Mouse (Mus musculus) T-helper 2 cell (primary cell): ENCODE data around the gene Oscar.
"Not testable (repeated sequence)": the region's sequence is repeated elsewhere in the genome, so short reads cannot be mapped to it uniquely, and the experiment has no call there.

Source experiments
- in situ Hi-C: fragments of 300-600 bp; cut with MboI, MseI; formaldehyde crosslinking; loops from one replicate; pipeline ENCODE4 v1.15.1; 2025; ENCODE audit warnings: high pct_unique_total_duplicates

The Oscar gene

DNA sequence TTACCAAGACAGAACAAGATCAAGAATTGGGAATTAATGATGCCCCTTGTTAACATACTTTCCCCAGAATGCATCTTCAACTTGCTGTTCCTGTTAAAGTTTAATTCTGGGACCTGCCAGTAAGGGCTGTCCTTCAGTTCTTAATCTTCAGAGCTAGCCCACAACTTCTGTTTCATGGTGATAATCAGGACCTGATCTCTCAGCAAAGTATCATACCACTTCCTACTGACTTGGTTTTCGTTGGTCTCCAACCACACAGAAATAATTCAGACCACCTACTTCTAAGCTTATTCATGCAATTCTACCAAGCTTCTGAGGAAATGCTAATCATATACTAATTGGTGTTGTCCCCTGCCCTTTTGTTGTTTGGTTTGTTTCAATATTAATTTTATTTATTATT, 44.1 kb downstream of the Oscar start:
- in situ Hi-C loops = no loop called here

DNA sequence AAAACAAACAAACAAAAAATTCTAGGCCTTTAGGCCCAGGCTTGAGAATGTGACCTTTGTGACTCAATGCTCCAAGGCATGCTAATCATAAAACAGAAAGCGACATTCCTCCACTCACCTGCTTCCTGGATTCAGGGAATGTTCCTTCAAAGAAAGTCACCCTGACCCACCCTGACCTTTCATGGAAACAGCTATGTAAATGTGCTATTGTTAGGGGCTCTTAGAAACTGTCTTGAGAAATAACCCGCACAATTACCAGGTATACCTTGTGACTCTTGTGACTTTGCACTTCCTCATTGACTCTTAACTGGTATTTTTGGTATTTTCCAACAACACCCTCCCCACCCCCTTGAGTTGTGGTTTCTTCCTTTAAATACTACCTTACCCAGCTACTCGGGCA, 45.4 kb downstream of the Oscar start:
- in situ Hi-C loops = not testable (repeated sequence)

DNA sequence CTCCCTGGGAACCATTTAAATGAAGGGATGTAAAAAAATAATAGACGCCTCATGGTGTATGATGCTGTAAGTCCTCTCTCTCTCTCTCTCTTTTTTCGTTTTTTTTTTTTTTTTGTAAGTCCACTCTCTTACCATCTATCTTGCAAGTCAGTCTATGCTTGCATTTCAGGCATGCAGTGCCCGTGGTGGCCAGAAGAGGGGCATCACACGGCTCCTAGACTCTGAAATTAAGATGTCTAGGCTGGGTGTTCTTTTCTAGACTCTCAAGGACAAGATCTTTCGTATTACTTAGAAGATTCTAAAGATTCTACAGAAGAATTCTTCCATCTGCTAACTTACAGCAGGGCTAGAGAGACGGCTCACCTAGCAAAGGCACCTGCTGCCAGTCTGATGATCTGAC, 46.2 kb downstream of the Oscar start:
- in situ Hi-C loops = loop anchor here (5.0 kb wide), 1 partner anchor 67 kb away; the partner anchor contains the start of gene Tarm1

DNA sequence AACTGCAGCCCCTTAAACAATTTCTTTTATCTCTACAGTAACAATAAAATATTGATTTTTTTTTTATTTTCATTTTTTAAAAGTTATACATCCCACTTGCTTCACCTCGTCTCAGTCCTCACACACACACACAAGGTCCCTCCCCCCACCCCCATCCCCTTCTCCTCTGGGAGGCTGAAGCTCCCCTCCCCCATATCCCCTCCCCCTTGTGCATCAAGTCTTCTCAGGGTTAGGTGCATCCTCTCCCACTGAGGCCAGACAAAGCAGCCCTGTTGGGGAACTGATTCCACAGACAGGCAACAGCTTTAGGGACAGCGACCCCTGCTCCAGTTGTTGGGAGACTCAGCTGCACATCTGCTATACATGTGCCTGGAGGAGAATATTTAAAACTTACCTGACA, 48.6 kb downstream of the Oscar start:
- in situ Hi-C loops = loop anchor here (5.0 kb wide), 1 partner anchor 65 kb away; the partner anchor contains the start of gene Tarm1
